Mouse (Mus musculus) limb, embryonic 13.5 days (tissue): Measurements from ENCODE around the gene Pdpn. TPM values are rescaled to one million over a fixed set of nuclear protein-coding genes. Genes with fewer than 3 reads are reported as not detected.
A peak's percentile ranks its signal among the peaks of the same experiment; 100 is the strongest.

Experiments
- ATAC-seq: fragments of 200-750 bp; cut with Nextera tagmentation; 2 replicates; pipeline ENCODE4 v1.8.0; 2017; ENCODE audit warnings: low read depth, moderate number of reproducible peaks, moderate TSS enrichment; ENCODE audit not compliant: low FRiP score
- H3K27ac ChIP-seq: fragments of 300-500 bp; sonication (generic); 2 replicates; pipeline ENCODE4 v1.5.1; 2015; ENCODE audit warnings: inconsistent platforms, mild to moderate bottlenecking, moderate library complexity
- H3K27me3 ChIP-seq: fragments of 300-500 bp; sonication (generic); 2 replicates; pipeline ENCODE4 v1.6.1; 2015; ENCODE audit warnings: mild to moderate bottlenecking, inconsistent platforms
- H3K36me3 ChIP-seq: fragments of 300-500 bp; sonication (generic); 2 replicates; pipeline ENCODE4 v1.6.1; 2015; ENCODE audit warnings: inconsistent platforms, mild to moderate bottlenecking, moderate library complexity
- H3K4me1 ChIP-seq: fragments of 300-500 bp; sonication (generic); 2 replicates; pipeline ENCODE4 v1.6.1; 2015; ENCODE audit warnings: inconsistent platforms
- H3K4me2 ChIP-seq: fragments of 300-500 bp; sonication (generic); replicated peaks from 2 replicates; pipeline ENCODE4 v1.6.1; 2015; ENCODE audit warnings: inconsistent platforms, mild to moderate bottlenecking, moderate library complexity
- H3K4me3 ChIP-seq: fragments of 300-500 bp; sonication (generic); 2 replicates; pipeline ENCODE4 v1.5.1; 2015; ENCODE audit warnings: moderate library complexity, mild to moderate bottlenecking, inconsistent platforms
- H3K9ac ChIP-seq: fragments of 300-500 bp; sonication (generic); 2 replicates; pipeline ENCODE4 v1.6.1; 2015; ENCODE audit warnings: mild to moderate bottlenecking, inconsistent platforms
- H3K9me3 ChIP-seq: fragments of 300-500 bp; sonication (generic); 2 replicates; pipeline ENCODE4 v1.6.1; 2016; ENCODE audit warnings: inconsistent platforms
- WGBS: fragments of 180-500 bp; shearing (Covaris S2); methylation state at CpG from one replicate; pipeline ENCODE4 v1.1.7; 2015; 5-methylcytosine and 5-hydroxymethylcytosine counted together
- polyA plus RNA-seq: library from polyadenylated mRNA; unstranded; fragments of >200 nt; fragmentation: Nextera tagmentation; extraction: Ambion mirVana; gene quantifications from 2 replicates; pipeline ENCODE4 v1.2.1, GENCODE M21; 2015

Gene Pdpn
- polyA plus RNA-seq, 1 experiment from 2014 or later: 62.5 TPM

DNA sequence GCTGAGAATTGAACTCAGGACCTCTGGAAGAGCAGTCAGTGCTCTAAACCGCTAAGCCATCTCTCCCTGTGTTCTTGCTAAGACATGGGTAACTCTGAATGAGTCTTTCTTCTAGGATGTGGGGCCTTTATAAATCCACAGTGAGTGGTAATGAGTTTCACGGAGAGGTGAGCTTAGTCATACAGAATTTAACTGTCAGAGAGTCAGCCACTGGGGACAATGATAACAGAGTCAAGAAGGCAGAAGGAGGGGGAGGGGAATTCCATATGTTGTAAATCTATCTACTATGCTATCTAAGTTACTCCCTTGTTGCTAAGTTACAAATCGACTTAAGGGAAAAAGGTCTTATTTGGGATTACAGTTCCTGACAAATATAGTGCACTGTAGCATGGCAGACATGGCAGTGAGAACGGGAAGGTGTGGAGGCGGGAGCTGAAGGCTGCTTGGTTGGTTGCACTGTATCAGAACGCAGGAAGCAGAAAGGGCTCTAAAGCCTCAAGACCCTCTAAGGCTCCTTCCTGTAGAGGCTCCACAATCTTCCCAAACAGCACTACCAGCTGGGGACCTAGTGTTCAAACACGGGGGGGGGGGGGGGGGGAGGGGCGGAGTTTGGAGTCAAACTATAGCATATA is 39.5 kb downstream of the Pdpn start:
- Histone ChIP-seq H3K36me3 (no peaks in the 10 kb centered on the region), H3K27me3 (no peaks in the 10 kb centered on the region), H3K4me2 (no peak overlapping the region), H3K9me3 (no peaks in the 10 kb centered on the region), H3K4me3 (no peak overlapping the region), H3K4me1 (peaks cover 20% of the 10 kb centered on the region; the same call in 1 of the 2 replicates), H3K27ac (no peak overlapping the region), H3K9ac (no peak overlapping the region)
- WGBS: 50% methylated on average over 6 of the region's 8 CpGs
- 0 out of 2 replicates have a peak, but pooled peaks have one; percentile 34 for ATAC-seq

DNA sequence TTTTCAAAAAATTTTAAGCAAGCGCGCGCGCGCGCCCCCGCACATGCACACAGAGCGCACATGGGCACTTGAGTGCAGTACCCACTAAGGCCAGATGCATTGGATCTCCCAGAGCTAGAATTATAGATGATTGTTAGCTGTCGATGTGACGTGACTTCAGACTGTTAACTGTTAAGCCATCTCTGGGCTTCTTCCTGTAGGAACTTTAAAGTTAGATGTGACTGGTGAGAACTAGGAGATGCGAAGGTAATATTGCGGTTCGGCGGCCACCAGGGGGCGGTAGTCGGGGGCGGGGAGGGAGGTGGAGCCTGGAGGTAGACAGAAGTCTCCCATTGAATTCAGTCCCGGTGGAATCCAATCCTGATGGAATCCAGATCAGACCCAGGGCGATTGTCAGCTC is 40.8 kb downstream of the Pdpn start:
- no peaks in the 10 kb centered on the region for H3K27me3 ChIP-seq
- peak; percentile 42; the same call in 1 of the 2 replicates for ATAC-seq
- peaks cover 20% of the 10 kb centered on the region; the same call in 1 of the 2 replicates for H3K4me1 ChIP-seq
- peak overlapping the region; percentile 53 for H3K4me2 ChIP-seq
- H3K9ac ChIP-seq: no peak overlapping the region
- WGBS: 37% methylated on average over 19 of the region's 19 CpGs
- H3K36me3 ChIP-seq: no peaks in the 10 kb centered on the region
- no peak overlapping the region for H3K27ac ChIP-seq
- no peaks in the 10 kb centered on the region for H3K9me3 ChIP-seq
- peak overlapping the region; percentile 23 for H3K4me3 ChIP-seq

DNA sequence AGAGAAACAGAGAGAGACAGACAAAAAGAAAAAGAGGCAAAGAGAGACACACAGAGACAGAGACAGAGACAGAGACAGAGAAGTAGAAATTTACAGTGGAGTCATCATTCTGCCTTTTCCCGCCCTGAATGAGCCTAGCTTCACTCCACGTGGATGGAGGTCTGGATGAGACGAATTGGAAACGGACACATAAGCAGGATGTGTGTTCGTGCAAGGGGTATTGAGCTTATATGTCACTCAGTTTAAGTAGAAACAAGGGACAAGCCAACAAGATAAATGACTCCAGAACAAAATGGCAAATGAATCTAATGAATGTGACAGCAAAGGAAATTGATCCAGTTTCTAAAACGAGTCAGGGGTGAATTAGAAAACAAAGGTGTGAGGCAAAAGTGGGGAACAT is 41.4 kb downstream of the Pdpn start:
- Histone ChIP-seq H3K36me3 (no peaks in the 10 kb centered on the region), H3K4me3 (no peak overlapping the region), H3K9me3 (0 out of 2 replicates have a peak, but pooled peaks cover 3% of the 10 kb centered on the region), H3K4me2 (peak overlapping the region; percentile 53; the same call in 1 of the 2 replicates), H3K27ac (no peak overlapping the region), H3K9ac (no peak overlapping the region), H3K27me3 (no peaks in the 10 kb centered on the region), H3K4me1 (peaks cover 20% of the 10 kb centered on the region; the same call in 1 of the 2 replicates)
- WGBS: 49% methylated on average over 6 of the region's 6 CpGs
- no peak for ATAC-seq

GRCm38 (mm10) chr4:143255541-143255940 is 43.8 kb downstream of the Pdpn start:
- WGBS: 43% methylated on average over 8 of the region's 8 CpGs
- Histone ChIP-seq H3K9me3 (peaks cover 6% of the 10 kb centered on the region; the same call in 1 of the 2 replicates), H3K4me1 (peaks cover 20% of the 10 kb centered on the region; the same call in 1 of the 2 replicates), H3K27ac (no peak overlapping the region), H3K9ac (no peak overlapping the region), H3K4me3 (no peak overlapping the region), H3K4me2 (no peak overlapping the region), H3K27me3 (no peaks in the 10 kb centered on the region), H3K36me3 (no peaks in the 10 kb centered on the region)
- no peak for ATAC-seq

DNA sequence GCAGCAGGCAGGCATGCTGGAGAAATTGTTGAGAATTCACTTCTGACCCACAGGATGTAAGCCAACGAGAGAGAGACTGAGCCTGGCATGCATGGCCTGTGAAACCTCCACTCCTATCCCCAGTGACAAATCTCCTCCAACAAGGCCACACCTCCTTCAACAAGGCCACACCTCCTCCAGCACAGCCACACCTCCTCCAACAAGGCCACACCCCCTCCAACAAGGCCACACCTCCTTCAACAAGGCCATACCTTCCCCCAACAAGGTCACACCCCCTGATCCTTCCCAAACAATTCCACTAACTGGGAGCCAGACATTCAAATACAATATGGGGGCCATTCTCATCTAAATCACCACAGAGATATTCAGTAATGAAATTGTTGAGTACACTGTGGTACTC is 46.0 kb downstream of the Pdpn start:
- H3K9me3 ChIP-seq: peaks cover 6% of the 10 kb centered on the region; the same call in 1 of the 2 replicates
- H3K27ac ChIP-seq: no peak overlapping the region
- H3K4me3 ChIP-seq: no peak overlapping the region
- peaks cover 5% of the 10 kb centered on the region; the same call in 1 of the 2 replicates for H3K4me1 ChIP-seq
- no peak for ATAC-seq
- H3K27me3 ChIP-seq: no peaks in the 10 kb centered on the region
- no peak overlapping the region for H3K4me2 ChIP-seq
- no peak overlapping the region for H3K9ac ChIP-seq
- 90% methylated on average over 1 of the region's 1 CpGs for WGBS
- H3K36me3 ChIP-seq: no peaks in the 10 kb centered on the region

- Histone ChIP-seq H3K4me3 (no peak overlapping the region), H3K27ac (no peak overlapping the region), H3K4me1 (no peaks in the 10 kb centered on the region), H3K9me3 (peaks cover 3% of the 10 kb centered on the region; the same call in 1 of the 2 replicates), H3K4me2 (no peak overlapping the region), H3K27me3 (no peaks in the 10 kb centered on the region), H3K9ac (no peak overlapping the region), H3K36me3 (no peaks in the 10 kb centered on the region)
- ATAC-seq: no peak
- WGBS: 75% methylated on average over 5 of the region's 5 CpGs
Observed at GRCm38 (mm10) chr4:143248050-143248449, 51.3 kb downstream of the Pdpn start.

GRCm38 (mm10) chr4:143241294-143241693 is 58.1 kb downstream of the Pdpn start:
- Histone ChIP-seq H3K27ac (no peak overlapping the region), H3K4me1 (no peaks in the 10 kb centered on the region; the same call in 1 of the 2 replicates), H3K27me3 (no peaks in the 10 kb centered on the region), H3K36me3 (no peaks in the 10 kb centered on the region), H3K4me2 (no peak overlapping the region), H3K9ac (no peak overlapping the region), H3K9me3 (no peaks in the 10 kb centered on the region), H3K4me3 (no peak overlapping the region)
- WGBS: 71% methylated on average over 9 of the region's 9 CpGs
- ATAC-seq: no peak

GRCm38 (mm10) chr4:143239615-143240201 is 59.7 kb downstream of the Pdpn start:
- Histone ChIP-seq H3K9ac (no peak overlapping the region), H3K27me3 (no peaks in the 10 kb centered on the region), H3K4me1 (no peaks in the 10 kb centered on the region; the same call in 1 of the 2 replicates), H3K36me3 (no peaks in the 10 kb centered on the region), H3K4me2 (no peak overlapping the region), H3K9me3 (no peaks in the 10 kb centered on the region), H3K4me3 (no peak overlapping the region), H3K27ac (no peak overlapping the region)
- no peak for ATAC-seq
- WGBS: 78% methylated on average over 9 of the region's 9 CpGs

DNA sequence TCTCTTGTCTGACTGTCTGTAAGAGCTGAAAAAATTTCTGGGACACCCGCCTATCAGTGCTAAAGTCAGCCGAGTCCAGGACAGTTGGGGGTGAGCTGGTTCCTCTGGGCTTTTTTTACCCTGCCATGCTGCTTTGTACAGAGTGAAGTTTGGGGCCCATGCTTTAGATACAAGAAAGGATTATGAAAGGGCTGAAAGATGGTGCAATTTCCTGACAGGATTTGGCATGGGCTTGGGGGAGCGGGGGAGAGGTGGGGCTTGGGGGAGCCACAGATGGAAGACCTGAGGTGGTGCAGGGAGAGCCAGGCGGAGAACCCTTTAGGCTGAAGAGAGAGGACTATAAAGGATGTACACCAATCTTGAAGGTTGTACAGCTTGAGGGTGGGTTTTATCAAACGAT is 60.2 kb downstream of the Pdpn start:
- Histone ChIP-seq H3K9me3 (0 out of 2 replicates have a peak, but pooled peaks cover 4% of the 10 kb centered on the region), H3K36me3 (no peaks in the 10 kb centered on the region), H3K9ac (no peak overlapping the region), H3K27me3 (no peaks in the 10 kb centered on the region), H3K4me3 (no peak overlapping the region), H3K4me2 (no peak overlapping the region), H3K27ac (no peak overlapping the region), H3K4me1 (no peaks in the 10 kb centered on the region; the same call in 1 of the 2 replicates)
- no peak for ATAC-seq
- WGBS: 89% methylated on average over 5 of the region's 5 CpGs

- Histone ChIP-seq H3K4me2 (peak overlapping the region; percentile 41), H3K27me3 (no peaks in the 10 kb centered on the region), H3K4me1 (no peaks in the 10 kb centered on the region; the same call in 1 of the 2 replicates), H3K4me3 (no peak overlapping the region), H3K9me3 (0 out of 2 replicates have a peak, but pooled peaks cover 9% of the 10 kb centered on the region), H3K9ac (no peak overlapping the region), H3K36me3 (no peaks in the 10 kb centered on the region), H3K27ac (no peak overlapping the region)
- ATAC-seq: no peak
- WGBS: 18% methylated on average over 23 of the region's 23 CpGs
Observed at GRCm38 (mm10) chr4:143238241-143239031, 60.9 kb downstream of the Pdpn start.

GRCm38 (mm10) chr4:143231790-143232422 is 67.5 kb downstream of the Pdpn start:
- H3K27me3 ChIP-seq: no peaks in the 10 kb centered on the region
- ATAC-seq: 0 out of 2 replicates have a peak, but pooled peaks have one; percentile 20
- no peak overlapping the region for H3K4me3 ChIP-seq
- H3K4me1 ChIP-seq: peaks cover 31% of the 10 kb centered on the region
- no peak overlapping the region for H3K9ac ChIP-seq
- H3K9me3 ChIP-seq: 0 out of 2 replicates have a peak, but pooled peaks cover 9% of the 10 kb centered on the region
- H3K36me3 ChIP-seq: no peaks in the 10 kb centered on the region
- peak overlapping the region; percentile 63; the same call in 1 of the 2 replicates for H3K27ac ChIP-seq
- WGBS: 85% methylated on average over 10 of the region's 10 CpGs
- H3K4me2 ChIP-seq: no peak overlapping the region
